Mouse (Mus musculus): ENCODE results near the gene Olfr632. TPM values are rescaled to one million over a fixed set of nuclear protein-coding genes. Genes with fewer than 3 reads are reported as not detected.
A peak's percentile ranks its signal among the peaks of the same experiment; 100 is the strongest.
"Not testable (repeated sequence)": the region's sequence is repeated elsewhere in the genome, so short reads cannot be mapped to it uniquely, and the experiment has no call there.

Olfr632 gene
- polyA plus RNA-seq (2015; fragmentation: Nextera tagmentation; extraction: Ambion mirVana), result not detected in 2 replicates

- Histone ChIP-seq H3K27ac (no peak within 1 kb of the TSS), H3K4me3 (no peak within 1 kb of the TSS), H3K9me3 (no peaks in the 10 kb centered on the region), H3K4me2 (no peak within 1 kb of the TSS), H3K9ac (no peak within 1 kb of the TSS), H3K27me3 (no peaks in the 10 kb centered on the region), H3K36me3 (no peaks in the 10 kb centered on the region), H3K4me1 (no peaks in the 10 kb centered on the region)
- WGBS, result 66% methylated on average over 2 of the region's 2 CpGs
- no peak for ATAC-seq (ENCODE audit: borderline replicate concordance, extremely low read depth, low FRiP score, low TSS enrichment)
Observed at GRCm38 (mm10) chr7:103934264-103934663, at the start of gene Olfr632. TSS of gene Olfr632 (plus strand) at chr7:103934347.

- Histone ChIP-seq H3K9ac (no peak within 1 kb of the TSS), H3K36me3 (no peaks in the 10 kb centered on the region), H3K27me3 (no peaks in the 10 kb centered on the region), H3K4me3 (no peak within 1 kb of the TSS), H3K9me3 (no peaks in the 10 kb centered on the region), H3K4me1 (no peaks in the 10 kb centered on the region), H3K27ac (no peak within 1 kb of the TSS), H3K4me2 (no peak within 1 kb of the TSS)
- ATAC-seq (ENCODE audit: borderline replicate concordance, extremely low read depth, low FRiP score, low TSS enrichment), result no peak
Observed at GRCm38 (mm10) chr7:103886152-103886551, 48.0 kb upstream of the Olfr632 start, which contains the start of gene Olfr66. TSS of gene Olfr66 (minus strand) at chr7:103886252.

GRCm38 (mm10) chr7:103894385-103894784 lies 39.8 kb upstream of the Olfr632 start, which contains the start of gene Olfr64:
TSS of gene Olfr64 (minus strand) at chr7:103894485.
- H3K4me2 ChIP-seq, result no peak within 1 kb of the TSS
- no peaks in the 10 kb centered on the region for H3K36me3 ChIP-seq
- no peak for ATAC-seq (ENCODE audit: borderline replicate concordance, extremely low read depth, low FRiP score, low TSS enrichment)
- H3K4me1 ChIP-seq, result no peaks in the 10 kb centered on the region
- no peak within 1 kb of the TSS for H3K27ac ChIP-seq
- H3K27me3 ChIP-seq, result no peaks in the 10 kb centered on the region
- no peaks in the 10 kb centered on the region for H3K9me3 ChIP-seq
- no peak within 1 kb of the TSS for H3K9ac ChIP-seq
- H3K4me3 ChIP-seq, result no peak within 1 kb of the TSS
- 71% methylated on average over 1 of the region's 1 CpGs for WGBS

- H3K4me1 ChIP-seq, result no peaks in the 10 kb centered on the region
- no peak within 1 kb of the TSS for H3K4me3 ChIP-seq
- H3K4me2 ChIP-seq, result no peak within 1 kb of the TSS
- no peaks in the 10 kb centered on the region for H3K9me3 ChIP-seq
- ATAC-seq (ENCODE audit: borderline replicate concordance, extremely low read depth, low FRiP score, low TSS enrichment), result no peak
- H3K9ac ChIP-seq, result no peak within 1 kb of the TSS
- 63% methylated on average over 2 of the region's 2 CpGs for WGBS
- H3K27me3 ChIP-seq, result no peaks in the 10 kb centered on the region
- no peaks in the 10 kb centered on the region for H3K36me3 ChIP-seq
- no peak within 1 kb of the TSS for H3K27ac ChIP-seq
Observed at GRCm38 (mm10) chr7:103903187-103903586, 31.0 kb upstream of the Olfr632 start, which contains the start of gene Olfr65. TSS of gene Olfr65 (plus strand) at chr7:103903487.

- ATAC-seq (ENCODE audit: borderline replicate concordance, extremely low read depth, low FRiP score, low TSS enrichment), result peak; percentile 78; the same call in 1 of the 2 replicates
- H3K9ac ChIP-seq, result no peak overlapping the region
- H3K36me3 ChIP-seq, result no peaks in the 10 kb centered on the region
- H3K9me3 ChIP-seq, result no peaks in the 10 kb centered on the region
- WGBS, result 9% methylated on average over 3 of the region's 3 CpGs
- no peak overlapping the region for H3K27ac ChIP-seq
- no peak overlapping the region for H3K4me3 ChIP-seq
- no peaks in the 10 kb centered on the region for H3K4me1 ChIP-seq
- no peaks in the 10 kb centered on the region for H3K27me3 ChIP-seq
- no peak overlapping the region for H3K4me2 ChIP-seq
Observed at GRCm38 (mm10) chr7:103910047-103910446, 24.1 kb upstream of the Olfr632 start.

- Histone ChIP-seq H3K4me1 (no peaks in the 10 kb centered on the region), H3K9me3 (no peaks in the 10 kb centered on the region), H3K9ac (no peak overlapping the region), H3K4me3 (no peak overlapping the region), H3K4me2 (no peak overlapping the region), H3K36me3 (no peaks in the 10 kb centered on the region), H3K27me3 (no peaks in the 10 kb centered on the region), H3K27ac (no peak overlapping the region)
- no peak for ATAC-seq (ENCODE audit: borderline replicate concordance, extremely low read depth, low FRiP score, low TSS enrichment)
- WGBS, result 34% methylated on average over 8 of the region's 8 CpGs
Observed at GRCm38 (mm10) chr7:103912969-103913511, 21.1 kb upstream of the Olfr632 start.

GRCm38 (mm10) chr7:103915338-103915737 lies 18.8 kb upstream of the Olfr632 start:
- no peak; the same call in 1 of the 2 replicates for ATAC-seq (ENCODE audit: borderline replicate concordance, extremely low read depth, low FRiP score, low TSS enrichment)
- H3K27me3 ChIP-seq, result no peaks in the 10 kb centered on the region

GRCm38 (mm10) chr7:103928525-103928924 lies 5.6 kb upstream of the Olfr632 start, which contains the start of gene Olfr631:
TSS of gene Olfr631 (plus strand) at chr7:103928825.
- H3K36me3 ChIP-seq, result no peaks in the 10 kb centered on the region
- no peak within 1 kb of the TSS for H3K9ac ChIP-seq
- H3K4me2 ChIP-seq, result no peak within 1 kb of the TSS
- no peak within 1 kb of the TSS for H3K27ac ChIP-seq
- no peaks in the 10 kb centered on the region for H3K27me3 ChIP-seq
- H3K4me3 ChIP-seq, result no peak within 1 kb of the TSS
- ATAC-seq (ENCODE audit: borderline replicate concordance, extremely low read depth, low FRiP score, low TSS enrichment), result no peak
- no peaks in the 10 kb centered on the region for H3K9me3 ChIP-seq
- no peaks in the 10 kb centered on the region for H3K4me1 ChIP-seq

More at GRCm38 (mm10) chr7:103915338-103915737, 18.8 kb upstream of the Olfr632 start:
- Histone ChIP-seq H3K9ac (no peak overlapping the region), H3K36me3 (no peaks in the 10 kb centered on the region), H3K4me3 (no peak overlapping the region), H3K4me2 (no peak overlapping the region), H3K4me1 (no peaks in the 10 kb centered on the region), H3K9me3 (no peaks in the 10 kb centered on the region), H3K27ac (no peak overlapping the region)

GRCm38 (mm10) chr7:103942730-103943129 lies 8.6 kb downstream of the Olfr632 start:
- Histone ChIP-seq H3K4me2 (no peak overlapping the region), H3K4me1 (no peaks in the 10 kb centered on the region), H3K27me3 (no peaks in the 10 kb centered on the region), H3K4me3 (no peak overlapping the region), H3K9me3 (no peaks in the 10 kb centered on the region), H3K9ac (no peak overlapping the region), H3K36me3 (no peaks in the 10 kb centered on the region), H3K27ac (no peak overlapping the region)
- WGBS, result 22% methylated on average over 2 of the region's 2 CpGs
- ATAC-seq (ENCODE audit: borderline replicate concordance, extremely low read depth, low FRiP score, low TSS enrichment), result no peak

- no peak for ATAC-seq (ENCODE audit: borderline replicate concordance, extremely low read depth, low FRiP score, low TSS enrichment)
- no peak within 1 kb of the TSS for H3K27ac ChIP-seq
Observed at GRCm38 (mm10) chr7:103944137-103944536, 10.0 kb downstream of the Olfr632 start, which contains the start of gene Olfr633. TSS of gene Olfr633 (plus strand) at chr7:103944437.

GRCm38 (mm10) chr7:103966873-103967272 lies 32.7 kb downstream of the Olfr632 start:
- WGBS, result 94% methylated on average over 22 of the region's 22 CpGs
- not testable (repeated sequence) for ATAC-seq (ENCODE audit: borderline replicate concordance, extremely low read depth, low FRiP score, low TSS enrichment); H3K27me3 ChIP-seq; H3K9ac ChIP-seq; H3K4me1 ChIP-seq; H3K9me3 ChIP-seq; H3K4me2 ChIP-seq; H3K27ac ChIP-seq; H3K4me3 ChIP-seq; H3K36me3 ChIP-seq

More at GRCm38 (mm10) chr7:103944137-103944536, 10.0 kb downstream of the Olfr632 start, which contains the start of gene Olfr633:
- H3K4me3 ChIP-seq, result no peak within 1 kb of the TSS
- no peaks in the 10 kb centered on the region for H3K4me1 ChIP-seq
- no peak within 1 kb of the TSS for H3K9ac ChIP-seq
- no peaks in the 10 kb centered on the region for H3K9me3 ChIP-seq
- no peak within 1 kb of the TSS for H3K4me2 ChIP-seq
- H3K27me3 ChIP-seq, result no peaks in the 10 kb centered on the region
- H3K36me3 ChIP-seq, result no peaks in the 10 kb centered on the region

- Histone ChIP-seq H3K4me3 (no peak within 1 kb of the TSS), H3K9me3 (no peaks in the 10 kb centered on the region), H3K36me3 (no peaks in the 10 kb centered on the region), H3K27ac (no peak within 1 kb of the TSS), H3K27me3 (no peaks in the 10 kb centered on the region), H3K9ac (no peak within 1 kb of the TSS), H3K4me1 (no peaks in the 10 kb centered on the region), H3K4me2 (no peak within 1 kb of the TSS)
- 57% methylated on average over 1 of the region's 1 CpGs for WGBS
- no peak for ATAC-seq (ENCODE audit: borderline replicate concordance, extremely low read depth, low FRiP score, low TSS enrichment)
Observed at GRCm38 (mm10) chr7:103970852-103971251, 36.7 kb downstream of the Olfr632 start, which contains the start of gene Olfr635. TSS of gene Olfr635 (plus strand) at chr7:103971152.

All from lung, embryonic 15.5 days (tissue).